Mouse (Mus musculus): ENCODE measurements around the gene Thrb. TPM values are rescaled to one million over a fixed set of nuclear protein-coding genes. Genes with fewer than 3 reads are reported as not detected.

Thrb gene
- total RNA-seq, 1 experiment from 2014 or later: 1.7 TPM

GRCm38 (mm10) chr14:17742902-17743712, 83.0 kb downstream of the Thrb start:
- ATAC-seq (replicated peaks in 1 of 2; ENCODE audit: insufficient read depth in 1 of 2, low FRiP score in 2 of 2, low TSS enrichment in 1 of 2, low read depth in 1 of 2, poor library complexity in 2 of 2, severe bottlenecking in 2 of 2): no peak

DNA sequence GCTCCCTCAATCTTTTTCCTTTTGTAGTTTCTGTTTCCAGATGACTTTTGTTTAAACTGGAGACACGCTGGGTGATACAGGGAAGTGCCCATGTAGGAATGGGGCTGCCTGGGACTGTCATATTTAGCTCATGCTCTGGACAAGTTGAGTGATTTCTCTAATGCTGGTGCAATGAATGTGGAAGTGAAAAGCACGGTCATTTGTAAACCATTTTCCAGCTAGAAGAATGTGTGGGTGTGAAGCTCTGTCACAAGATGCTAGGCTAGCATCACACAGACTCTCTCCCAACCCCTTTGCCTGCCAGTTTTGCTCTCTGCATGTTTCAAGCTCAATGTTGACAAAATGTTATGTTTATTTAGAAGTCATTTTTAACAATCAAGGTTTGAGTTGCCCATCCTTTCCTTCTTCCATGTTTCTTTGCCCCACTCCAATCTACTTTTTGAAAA, 83.7 kb downstream of the Thrb start:
- ATAC-seq (replicated peaks in 1 of 2; ENCODE audit: insufficient read depth in 1 of 2, low FRiP score in 2 of 2, low TSS enrichment in 1 of 2, low read depth in 1 of 2, poor library complexity in 2 of 2, severe bottlenecking in 2 of 2): no peak

- no peak for ATAC-seq (replicated peaks in 1 of 2; ENCODE audit: insufficient read depth in 1 of 2, low FRiP score in 2 of 2, low TSS enrichment in 1 of 2, low read depth in 1 of 2, poor library complexity in 2 of 2, severe bottlenecking in 2 of 2)
These were observed 87.9 kb downstream of the Thrb start for GRCm38 (mm10) chr14:17747922-17748321.

DNA sequence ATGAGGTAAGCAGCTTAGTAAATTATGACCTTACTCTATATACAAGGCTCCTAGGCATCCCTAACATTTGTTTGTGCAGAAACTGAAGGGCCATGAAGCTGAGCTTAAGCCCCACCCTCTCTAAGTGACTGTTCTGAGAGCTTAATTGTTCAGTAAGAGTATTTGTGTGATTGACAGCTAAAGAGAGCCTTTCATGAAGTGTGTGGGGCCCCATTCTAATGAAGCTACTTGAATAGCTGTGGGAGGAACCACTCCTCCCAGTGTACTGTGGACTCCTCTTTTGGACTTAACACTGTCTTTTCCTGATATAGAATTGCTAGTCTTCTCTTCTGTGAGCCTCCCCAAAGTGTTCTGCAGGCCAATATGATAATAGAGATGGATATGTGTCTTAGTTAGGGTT, 88.9 kb downstream of the Thrb start:
- no peak for ATAC-seq (replicated peaks in 1 of 2; ENCODE audit: insufficient read depth in 1 of 2, low FRiP score in 2 of 2, low TSS enrichment in 1 of 2, low read depth in 1 of 2, poor library complexity in 2 of 2, severe bottlenecking in 2 of 2)

DNA sequence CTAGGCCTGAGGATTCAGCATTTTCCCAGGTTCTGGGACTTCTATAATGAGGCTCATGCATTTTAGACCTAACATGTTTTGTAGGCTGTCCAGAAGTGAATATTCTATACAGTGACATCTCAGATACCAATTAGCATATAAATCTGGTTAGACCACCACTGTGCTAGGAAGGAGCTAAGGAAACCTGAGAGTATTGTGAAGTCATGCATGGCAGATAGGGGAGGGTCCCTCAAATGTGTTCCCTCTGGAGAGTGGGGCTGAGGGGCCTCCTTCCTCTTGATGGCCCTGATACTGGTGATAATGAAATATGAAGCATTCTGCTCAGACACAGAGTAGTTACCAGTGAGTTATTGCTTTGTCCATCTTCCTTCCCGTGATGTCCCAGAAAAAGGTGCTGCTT, 91.8 kb downstream of the Thrb start:
- no peak for ATAC-seq (replicated peaks in 1 of 2; ENCODE audit: insufficient read depth in 1 of 2, low FRiP score in 2 of 2, low TSS enrichment in 1 of 2, low read depth in 1 of 2, poor library complexity in 2 of 2, severe bottlenecking in 2 of 2)

GRCm38 (mm10) chr14:17753429-17753828, 93.4 kb downstream of the Thrb start:
- no peak for ATAC-seq (replicated peaks in 1 of 2; ENCODE audit: insufficient read depth in 1 of 2, low FRiP score in 2 of 2, low TSS enrichment in 1 of 2, low read depth in 1 of 2, poor library complexity in 2 of 2, severe bottlenecking in 2 of 2)

DNA sequence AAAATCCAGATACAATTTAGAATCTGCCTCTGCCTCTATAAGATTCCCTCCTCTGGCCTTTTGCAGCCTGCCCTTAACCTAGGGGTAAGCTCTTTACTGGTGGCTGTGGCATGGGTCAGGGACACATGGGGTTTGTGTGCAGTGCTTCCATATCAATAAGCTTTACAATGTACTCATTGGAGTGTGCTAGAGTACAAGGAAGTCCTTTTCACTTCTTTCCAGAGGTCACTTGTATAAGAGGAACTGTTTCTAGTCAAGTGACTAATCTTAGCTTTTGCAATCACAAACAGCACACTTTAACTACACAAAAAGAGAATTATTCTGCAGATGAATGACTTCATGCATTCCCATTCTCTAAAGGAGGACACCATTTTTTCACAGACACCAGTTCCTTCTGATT, 96.7 kb downstream of the Thrb start:
- no peak for ATAC-seq (replicated peaks in 1 of 2; ENCODE audit: insufficient read depth in 1 of 2, low FRiP score in 2 of 2, low TSS enrichment in 1 of 2, low read depth in 1 of 2, poor library complexity in 2 of 2, severe bottlenecking in 2 of 2)

GRCm38 (mm10) chr14:17767987-17768386, 107.9 kb downstream of the Thrb start:
- no peak for ATAC-seq (replicated peaks in 1 of 2; ENCODE audit: insufficient read depth in 1 of 2, low FRiP score in 2 of 2, low TSS enrichment in 1 of 2, low read depth in 1 of 2, poor library complexity in 2 of 2, severe bottlenecking in 2 of 2)

DNA sequence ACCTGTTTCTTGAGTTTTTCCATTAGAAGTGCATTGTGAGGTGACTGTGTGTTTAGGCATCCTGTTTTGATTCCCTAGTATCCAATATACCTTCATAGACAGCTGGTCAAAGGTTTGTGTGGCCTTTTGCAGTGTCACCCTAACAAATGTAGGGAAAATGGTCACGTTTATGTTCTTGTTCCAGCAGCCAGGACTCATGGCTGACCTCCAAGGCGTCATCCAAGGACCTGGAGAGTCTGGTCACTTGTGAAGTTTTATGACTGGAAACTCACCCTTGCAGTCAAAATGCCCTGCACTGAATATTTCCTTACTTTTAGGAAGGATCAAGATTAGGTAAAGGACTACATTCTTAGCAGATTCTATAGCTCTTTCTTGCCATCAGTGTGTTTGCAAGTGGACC, 114.3 kb downstream of the Thrb start:
- no peak for ATAC-seq (replicated peaks in 1 of 2; ENCODE audit: insufficient read depth in 1 of 2, low FRiP score in 2 of 2, low TSS enrichment in 1 of 2, low read depth in 1 of 2, poor library complexity in 2 of 2, severe bottlenecking in 2 of 2)

DNA sequence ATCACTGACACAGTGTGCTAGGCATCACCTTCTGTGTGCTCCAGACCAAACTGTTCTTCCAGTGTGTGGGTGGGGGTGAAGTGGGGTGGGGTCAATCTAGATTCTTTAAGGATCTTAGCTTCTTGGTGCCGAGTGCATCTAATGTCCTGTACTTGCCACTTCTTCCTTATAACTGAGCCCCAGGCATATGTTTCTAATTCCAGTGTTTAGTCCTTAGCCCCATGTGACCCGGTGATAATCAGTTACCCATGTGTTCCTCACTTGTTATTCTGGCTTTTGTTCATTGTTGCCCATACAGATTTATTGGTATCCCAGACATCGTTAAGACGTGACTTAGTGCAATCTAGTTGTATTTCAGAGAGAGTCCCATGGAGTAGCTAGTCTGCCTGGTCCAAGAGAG, 121.9 kb downstream of the Thrb start:
- no peak for ATAC-seq (replicated peaks in 1 of 2; ENCODE audit: insufficient read depth in 1 of 2, low FRiP score in 2 of 2, low TSS enrichment in 1 of 2, low read depth in 1 of 2, poor library complexity in 2 of 2, severe bottlenecking in 2 of 2)

GRCm38 (mm10) chr14:17784207-17784806, 124.2 kb downstream of the Thrb start:
- no peak for ATAC-seq (replicated peaks in 1 of 2; ENCODE audit: insufficient read depth in 1 of 2, low FRiP score in 2 of 2, low TSS enrichment in 1 of 2, low read depth in 1 of 2, poor library complexity in 2 of 2, severe bottlenecking in 2 of 2)

GRCm38 (mm10) chr14:17785370-17785769, 125.3 kb downstream of the Thrb start:
- no peak for ATAC-seq (replicated peaks in 1 of 2; ENCODE audit: insufficient read depth in 1 of 2, low FRiP score in 2 of 2, low TSS enrichment in 1 of 2, low read depth in 1 of 2, poor library complexity in 2 of 2, severe bottlenecking in 2 of 2)

- ATAC-seq (replicated peaks in 1 of 2; ENCODE audit: insufficient read depth in 1 of 2, low FRiP score in 2 of 2, low TSS enrichment in 1 of 2, low read depth in 1 of 2, poor library complexity in 2 of 2, severe bottlenecking in 2 of 2): no peak
These were observed 126.2 kb downstream of the Thrb start for GRCm38 (mm10) chr14:17786249-17786648.

- no peak for ATAC-seq (replicated peaks in 1 of 2; ENCODE audit: insufficient read depth in 1 of 2, low FRiP score in 2 of 2, low TSS enrichment in 1 of 2, low read depth in 1 of 2, poor library complexity in 2 of 2, severe bottlenecking in 2 of 2)
These were observed 144.0 kb downstream of the Thrb start for GRCm38 (mm10) chr14:17803934-17804602.

DNA sequence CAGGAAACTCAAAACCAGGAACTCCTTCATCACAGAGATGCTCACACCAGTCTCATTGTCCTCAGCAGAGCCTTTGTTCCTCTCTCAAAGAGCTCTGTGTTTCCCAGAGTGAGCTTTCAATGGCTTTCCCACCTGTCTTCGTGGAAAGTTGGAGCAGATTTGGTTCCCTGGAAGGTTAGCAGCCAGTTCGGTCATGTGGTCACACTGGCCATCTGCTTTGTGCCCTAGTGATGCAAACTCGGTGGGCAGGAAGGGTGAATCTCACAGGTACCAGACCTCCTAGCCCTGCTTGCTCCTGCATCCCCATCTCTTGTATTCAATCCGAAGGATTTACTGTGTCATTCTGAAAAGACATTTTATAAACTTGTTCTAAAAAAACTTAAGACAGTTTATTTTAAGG, 151.0 kb downstream of the Thrb start:
- ATAC-seq (replicated peaks in 1 of 2; ENCODE audit: insufficient read depth in 1 of 2, low FRiP score in 2 of 2, low TSS enrichment in 1 of 2, low read depth in 1 of 2, poor library complexity in 2 of 2, severe bottlenecking in 2 of 2): no peak

- ATAC-seq (replicated peaks in 1 of 2; ENCODE audit: insufficient read depth in 1 of 2, low FRiP score in 2 of 2, low TSS enrichment in 1 of 2, low read depth in 1 of 2, poor library complexity in 2 of 2, severe bottlenecking in 2 of 2): no peak
These were observed 152.4 kb downstream of the Thrb start for GRCm38 (mm10) chr14:17812414-17812813.

DNA sequence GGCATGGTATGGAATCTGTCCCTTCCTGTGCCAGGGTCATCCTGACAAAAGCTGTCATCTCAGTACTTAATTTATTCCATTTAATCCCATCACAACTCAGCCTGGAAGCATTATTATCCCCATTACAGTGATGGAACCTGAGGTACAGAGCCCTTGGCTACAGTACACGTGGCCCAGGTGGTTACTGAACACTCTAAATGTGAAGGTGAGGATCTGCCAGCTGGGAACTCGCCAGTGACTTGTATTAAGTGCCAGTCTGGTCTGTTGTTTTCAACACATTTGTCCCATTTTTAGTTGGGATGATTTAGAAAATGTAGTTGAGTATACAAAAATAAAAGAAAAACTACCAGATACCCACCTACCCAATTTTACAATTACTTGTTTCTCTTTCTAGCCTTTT, 155.0 kb downstream of the Thrb start:
- no peak for ATAC-seq (replicated peaks in 1 of 2; ENCODE audit: insufficient read depth in 1 of 2, low FRiP score in 2 of 2, low TSS enrichment in 1 of 2, low read depth in 1 of 2, poor library complexity in 2 of 2, severe bottlenecking in 2 of 2)

DNA sequence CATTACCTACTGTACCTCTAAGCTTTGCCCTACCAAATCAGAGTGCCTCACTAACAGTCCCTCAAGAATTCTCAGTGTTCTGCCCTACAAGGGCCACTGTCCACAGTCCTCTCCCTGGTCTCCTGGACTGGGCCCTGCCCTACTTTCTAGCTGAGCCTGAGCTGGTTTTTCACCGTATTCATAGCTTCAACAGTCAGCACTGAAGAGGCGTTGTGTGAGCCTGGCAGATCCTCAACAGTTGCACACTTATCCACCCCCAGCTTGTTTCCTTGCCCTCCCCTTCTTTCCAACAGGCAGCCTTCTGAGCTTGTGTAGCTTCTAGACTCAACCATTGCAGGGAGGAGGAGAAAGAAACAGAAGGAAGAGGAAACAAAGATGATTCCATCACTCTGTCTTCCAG, 158.0 kb downstream of the Thrb start:
- ATAC-seq (replicated peaks in 1 of 2; ENCODE audit: insufficient read depth in 1 of 2, low FRiP score in 2 of 2, low TSS enrichment in 1 of 2, low read depth in 1 of 2, poor library complexity in 2 of 2, severe bottlenecking in 2 of 2): no peak
